Mouse (Mus musculus) megakaryocyte, adult 5-6 weeks (primary cell): ENCODE results near the gene Pitpnm1. TPM values are rescaled to one million over a fixed set of nuclear protein-coding genes. Genes with fewer than 3 reads are reported as not detected.
"Not testable (repeated sequence)": the region's sequence is repeated elsewhere in the genome, so short reads cannot be mapped to it uniquely, and the experiment has no call there.

Experiments used
- ATAC-seq: 2 replicates; pipeline ENCODE4 v1.8.0; 2016; ENCODE audit warnings: mild to moderate bottlenecking, inconsistent platforms; ENCODE audit not compliant: poor library complexity, severe bottlenecking
- total RNA-seq, 2 experiments: library from RNA; stranded (forward) in 1 of 2; stranded (reverse) in 1 of 2; fragments of 153-499, 151-499 nt in 1 of 2; fragments of 221-1000, 200-1000 nt in 1 of 2; gene quantifications; 2 replicates each; pipeline versions ENCODE4 v1.2.3 to v1.2.4; 2015 to 2017

The Pitpnm1 gene
- total RNA-seq, 2 experiments from 2014 or later: 30.2 to 38.3 TPM

DNA sequence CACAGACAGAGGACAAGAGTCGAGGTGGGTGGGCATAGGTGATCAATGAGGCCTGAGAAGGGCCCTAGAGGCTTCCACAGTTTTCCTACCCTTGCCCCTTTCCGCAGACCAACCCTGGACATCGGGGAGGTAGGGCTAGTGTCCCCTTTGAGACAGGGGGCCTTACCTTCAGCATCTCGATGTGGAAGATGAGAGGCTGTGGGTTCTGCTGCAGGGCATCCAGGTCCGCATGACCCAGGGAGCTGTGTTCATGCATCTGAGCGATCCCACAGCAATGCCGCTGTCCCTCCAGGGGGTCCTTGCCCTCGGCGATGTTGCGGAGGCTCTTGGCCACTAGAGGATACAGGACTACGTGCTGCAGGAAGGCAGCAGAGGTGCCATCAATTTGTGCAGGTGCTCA, 16.0 kb downstream of the Pitpnm1 start:
- no peak for ATAC-seq

- no peak for ATAC-seq
These were observed 17.2 kb downstream of the Pitpnm1 start for GRCm38 (mm10) chr19:4117006-4117405.

GRCm38 (mm10) chr19:4118350-4118749, 18.6 kb downstream of the Pitpnm1 start:
- ATAC-seq: no peak

GRCm38 (mm10) chr19:4119716-4120487, 20.1 kb downstream of the Pitpnm1 start:
- ATAC-seq: no peak

DNA sequence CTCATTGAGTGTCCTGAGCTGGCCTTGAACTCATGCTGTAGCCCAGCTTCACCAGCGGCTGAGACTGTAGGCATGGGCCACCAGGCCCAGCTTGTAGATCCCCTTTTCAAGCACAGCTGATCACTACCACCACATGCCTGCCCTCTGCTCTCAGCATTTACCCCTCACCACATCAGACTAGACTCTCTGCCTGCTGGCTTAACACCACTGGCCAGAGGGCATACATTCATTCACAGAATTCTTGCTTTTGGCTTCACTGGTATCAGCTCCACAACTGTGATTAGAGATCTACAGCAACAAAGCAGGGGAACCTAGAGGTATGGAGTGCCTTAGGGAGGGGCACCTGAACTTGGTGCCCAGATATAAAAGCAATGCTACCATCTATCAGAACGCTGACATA, 20.7 kb downstream of the Pitpnm1 start:
- no peak for ATAC-seq

DNA sequence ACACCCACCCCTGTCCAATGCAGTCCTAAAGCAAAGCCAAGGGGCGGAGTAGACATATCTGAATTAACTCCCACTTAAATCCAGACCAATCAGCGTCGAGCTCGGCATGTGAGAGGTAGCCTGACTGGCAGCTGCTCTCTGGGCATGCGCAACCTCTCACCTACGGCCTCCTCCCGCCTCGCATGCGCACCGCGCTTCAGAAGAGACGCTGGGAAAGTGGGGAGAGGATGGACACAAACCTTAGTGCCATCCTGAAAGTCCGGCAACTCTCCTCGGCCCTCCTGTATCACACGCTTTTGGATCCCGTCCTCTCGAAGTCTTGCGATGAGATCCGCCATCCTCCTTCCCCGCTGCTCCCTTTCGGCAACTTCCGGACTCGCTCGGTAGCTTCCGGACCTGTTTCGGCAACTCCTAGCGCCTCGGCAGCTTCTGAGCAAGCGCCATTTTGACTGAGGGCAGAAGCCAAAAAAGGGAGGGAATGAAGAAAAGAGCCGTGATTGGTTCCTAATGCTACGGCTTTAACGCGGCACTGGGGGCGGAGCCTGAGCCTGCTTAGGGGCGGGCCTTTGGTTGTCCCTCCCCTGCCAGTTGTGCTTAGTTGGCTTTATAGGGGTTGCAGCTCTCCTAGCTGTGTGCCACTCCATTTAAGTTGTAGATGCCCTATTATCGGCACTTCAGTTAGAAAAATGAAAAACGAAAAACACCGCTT, 21.5 kb downstream of the Pitpnm1 start:
- peak; percentile 74 for ATAC-seq

DNA sequence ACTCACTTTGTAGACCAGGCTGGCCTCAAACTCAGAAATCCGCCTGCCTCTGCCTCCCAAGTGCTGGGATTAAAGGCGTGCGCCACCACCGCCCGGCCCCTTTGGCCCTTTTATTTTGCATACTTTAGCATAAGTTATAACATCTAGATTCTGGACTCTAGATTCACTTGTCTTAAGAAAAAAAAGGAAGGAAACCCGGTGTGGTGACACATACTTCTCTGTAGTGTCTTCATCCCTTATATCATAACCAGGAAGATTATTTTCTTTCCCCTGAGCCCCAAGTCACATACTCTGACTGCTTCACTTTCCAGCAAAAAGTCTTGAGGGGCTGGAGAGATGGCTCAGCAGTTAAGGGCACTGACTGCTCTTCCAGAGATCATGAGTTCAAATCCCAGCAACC, 22.1 kb downstream of the Pitpnm1 start:
- ATAC-seq: peak; percentile 21

DNA sequence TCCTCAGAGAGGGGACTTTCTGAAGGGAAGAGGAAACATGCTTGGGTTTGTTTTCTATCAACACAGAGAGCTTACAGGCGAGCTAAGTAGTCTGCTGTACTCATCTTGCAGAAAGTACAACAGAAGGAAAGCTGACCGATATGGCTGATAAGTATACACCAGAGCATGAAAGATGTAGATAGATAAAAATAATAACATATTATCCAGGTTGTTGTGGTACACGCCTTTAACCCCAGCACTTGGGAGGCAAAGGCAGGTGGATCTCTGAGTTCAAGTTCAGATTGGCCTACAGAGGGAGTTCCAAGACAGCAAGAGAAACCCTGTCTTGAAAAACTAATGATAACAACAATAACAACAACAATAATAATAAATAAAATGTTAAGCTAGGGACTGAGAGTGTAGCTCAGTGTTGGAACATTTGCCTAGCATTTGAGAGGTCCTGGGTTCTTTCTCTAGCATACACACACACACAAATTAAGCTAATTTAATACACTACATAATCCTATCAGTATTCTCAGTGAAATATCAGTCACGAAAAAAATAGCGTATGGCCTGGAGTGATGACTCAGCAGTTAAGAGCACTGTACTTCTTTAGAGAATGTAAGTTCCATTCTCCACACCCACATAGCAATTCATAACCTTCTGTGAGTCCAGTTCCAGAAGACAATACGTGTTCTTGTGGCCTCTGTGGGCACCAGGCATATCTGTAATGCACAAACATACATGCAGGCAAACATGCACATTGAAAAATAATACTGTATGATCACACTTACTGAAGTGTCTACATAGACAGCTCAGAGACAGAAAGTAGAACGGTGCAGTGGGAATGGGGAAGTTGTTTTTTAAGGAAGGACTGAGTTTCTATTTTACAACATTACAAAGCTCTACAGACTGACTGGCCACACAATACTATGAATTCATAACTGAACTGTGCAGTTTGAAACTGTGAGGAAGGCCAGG, 22.9 kb downstream of the Pitpnm1 start:
- no peak for ATAC-seq

- no peak for ATAC-seq
These were observed 24.6 kb downstream of the Pitpnm1 start for GRCm38 (mm10) chr19:4124432-4124831.

GRCm38 (mm10) chr19:4125268-4125667, 25.5 kb downstream of the Pitpnm1 start:
- not testable (repeated sequence) for ATAC-seq

- ATAC-seq: peak; percentile 75
These were observed 26.2 kb downstream of the Pitpnm1 start, which contains the start of gene Aip for GRCm38 (mm10) chr19:4125741-4126696. Aip (minus strand) TSS chr19:4125858.

- no peak for ATAC-seq
These were observed 27.1 kb downstream of the Pitpnm1 start for GRCm38 (mm10) chr19:4126759-4127495.

GRCm38 (mm10) chr19:4129462-4129861, 29.7 kb downstream of the Pitpnm1 start:
- ATAC-seq: no peak

DNA sequence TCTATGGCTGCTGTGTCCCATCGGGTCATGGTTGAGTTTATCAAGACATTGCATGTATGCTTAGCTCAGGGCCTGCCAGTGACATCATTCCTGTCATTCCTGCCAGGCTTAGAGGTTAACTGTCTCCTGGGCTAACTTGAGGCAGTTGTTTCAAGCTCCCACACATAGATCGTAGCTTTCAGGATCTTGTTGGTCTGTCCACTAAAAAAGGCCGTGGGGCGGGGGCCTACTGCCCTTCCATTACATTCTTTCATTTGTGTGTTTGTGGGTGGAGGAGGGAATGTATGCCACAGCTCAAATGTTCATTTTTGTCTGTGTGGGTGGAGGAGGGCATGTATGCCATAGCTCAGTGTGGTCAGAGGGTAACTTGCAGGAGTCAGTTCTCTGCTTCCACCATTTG, 30.3 kb downstream of the Pitpnm1 start:
- ATAC-seq: no peak

DNA sequence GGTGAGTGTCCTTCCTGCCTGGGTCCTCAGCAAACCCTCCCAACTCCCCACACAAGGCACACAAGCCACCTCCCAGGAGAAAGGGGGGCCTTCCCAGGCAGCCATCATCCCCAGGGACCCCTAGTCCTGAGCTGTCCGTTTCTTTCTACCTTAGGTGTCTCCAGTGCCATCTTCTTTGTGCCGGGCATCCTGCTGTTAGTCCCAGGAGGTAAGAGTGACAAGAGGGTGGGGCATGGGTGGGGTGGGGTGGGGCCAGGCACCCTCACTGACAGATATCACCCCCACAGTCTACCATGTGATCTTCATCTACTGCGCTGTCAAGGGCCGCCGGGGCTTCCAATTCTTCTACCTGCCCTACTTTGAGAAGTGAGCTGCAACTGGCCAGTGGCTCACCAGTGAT, 31.3 kb downstream of the Pitpnm1 start:
- ATAC-seq: no peak

GRCm38 (mm10) chr19:4131768-4132167, 32.0 kb downstream of the Pitpnm1 start:
- 0 out of 2 replicates have a peak, but pooled peaks have one; percentile 32 for ATAC-seq

- no peak for ATAC-seq
These were observed 34.6 kb downstream of the Pitpnm1 start for GRCm38 (mm10) chr19:4134354-4134753.

- ATAC-seq: 0 out of 2 replicates have a peak, but pooled peaks have one; percentile 8
These were observed 35.6 kb downstream of the Pitpnm1 start for GRCm38 (mm10) chr19:4135229-4135962.
